Mouse (Mus musculus): ENCODE data around the gene Mael.

- no peak for TF ChIP-seq EP300 (IDR thresholded peaks at IDR 0.05; ENCODE audit: low read depth)
- no peak for TF ChIP-seq CTCF (IDR thresholded peaks at IDR 0.05; ENCODE audit: low read depth)
These were observed 74.0 kb downstream of the Mael start for GRCm38 (mm10) chr1:166164580-166164979.

Measured in liver, embryonic 14.5 days (tissue).